Mouse (Mus musculus) lung, adult 2 months (tissue): Measurements from ENCODE around the gene Zfp512.

Experiments used
- CTCF ChIP-seq: fragments of 200-500 bp; IDR thresholded peaks from 2 replicates; pipeline ENCODE4 v1.5.1; 2011; ENCODE audit warnings: mild to moderate bottlenecking, low read length, control low read depth; ENCODE audit not compliant: insufficient read depth
- POLR2A ChIP-seq: fragments of 200-500 bp; IDR thresholded peaks from 2 replicates; pipeline ENCODE4 v1.6.1; 2011; ENCODE audit warnings: low read depth, mild to moderate bottlenecking, control low read depth, low read length, borderline replicate concordance; ENCODE audit errors: extremely low read depth

DNA sequence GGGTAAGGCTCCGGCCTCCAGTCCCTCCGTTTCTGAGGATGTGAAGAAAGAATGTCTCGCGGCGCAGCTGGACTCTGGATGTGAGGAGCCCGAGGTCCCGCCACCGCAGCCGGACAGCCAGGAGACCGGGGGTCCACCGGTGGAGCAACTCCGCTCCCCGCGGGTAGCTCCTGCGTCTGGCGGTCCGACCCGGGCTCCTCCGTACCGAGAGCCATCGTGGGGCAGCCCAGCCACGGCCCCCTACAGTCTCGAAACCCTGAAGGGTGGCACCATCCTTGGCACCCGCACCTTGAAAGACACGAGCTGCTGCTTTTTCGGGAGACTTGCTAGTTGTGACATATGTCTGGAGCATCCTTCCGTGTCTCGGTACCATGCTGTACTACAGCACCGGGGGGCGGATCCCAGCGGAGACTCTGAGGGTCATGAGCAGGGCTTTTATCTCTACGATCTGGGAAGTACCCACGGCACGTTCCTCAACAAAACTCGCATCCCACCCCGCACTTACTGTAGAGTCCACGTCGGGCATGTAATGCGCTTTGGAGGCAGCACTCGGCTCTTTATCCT is 75.0 kb downstream of the Zfp512 start:
- TF ChIP-seq POLR2A (no peak), CTCF (no peak)
